Mouse (Mus musculus): ENCODE data around the gene Mgst2.

Gene Mgst2

GRCm38 (mm10) chr3:51701281-51701751 lies 41.2 kb downstream of the Mgst2 start:
- peak; percentile 30 to 50 for DNase-seq (ENCODE audit: low spot score in 2 of 2)

DNA sequence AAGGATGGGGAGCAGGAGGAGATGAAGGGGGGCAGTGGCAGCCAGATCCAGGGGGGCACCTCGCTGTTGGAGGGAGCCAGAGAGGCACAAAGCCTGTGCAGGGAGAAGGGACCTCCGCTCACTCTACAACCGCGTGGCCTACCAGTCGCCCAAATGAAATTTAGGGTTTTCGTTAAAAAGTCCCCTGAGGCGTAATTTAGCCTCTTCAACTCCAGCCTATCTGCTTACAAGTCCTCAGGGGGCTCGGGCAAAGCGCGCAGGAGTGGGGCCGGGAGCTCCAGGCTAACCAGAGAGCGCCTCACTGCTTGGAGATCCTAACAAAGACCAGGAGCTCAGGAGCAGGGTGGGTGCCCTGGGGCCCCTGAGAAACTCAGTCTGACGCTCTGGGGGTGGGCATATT lies 41.8 kb downstream of the Mgst2 start:
- no peak for DNase-seq (ENCODE audit: low spot score in 2 of 2)

- DNase-seq (ENCODE audit: low spot score in 2 of 2), result no peak
These were observed 42.6 kb downstream of the Mgst2 start for GRCm38 (mm10) chr3:51702701-51703286.

- DNase-seq (ENCODE audit: low spot score in 2 of 2), result no peak
These were observed 43.3 kb downstream of the Mgst2 start for GRCm38 (mm10) chr3:51703478-51703877.

- DNase-seq (ENCODE audit: low spot score in 2 of 2), result no peak
These were observed 45.1 kb downstream of the Mgst2 start for GRCm38 (mm10) chr3:51705220-51705619.

- DNase-seq (ENCODE audit: low spot score in 2 of 2), result no peak
These were observed 48.2 kb downstream of the Mgst2 start for GRCm38 (mm10) chr3:51708375-51708745.

GRCm38 (mm10) chr3:51708746-51709411 lies 48.7 kb downstream of the Mgst2 start:
- DNase-seq (ENCODE audit: low spot score in 2 of 2), result peak; percentile 33 to 80

DNA sequence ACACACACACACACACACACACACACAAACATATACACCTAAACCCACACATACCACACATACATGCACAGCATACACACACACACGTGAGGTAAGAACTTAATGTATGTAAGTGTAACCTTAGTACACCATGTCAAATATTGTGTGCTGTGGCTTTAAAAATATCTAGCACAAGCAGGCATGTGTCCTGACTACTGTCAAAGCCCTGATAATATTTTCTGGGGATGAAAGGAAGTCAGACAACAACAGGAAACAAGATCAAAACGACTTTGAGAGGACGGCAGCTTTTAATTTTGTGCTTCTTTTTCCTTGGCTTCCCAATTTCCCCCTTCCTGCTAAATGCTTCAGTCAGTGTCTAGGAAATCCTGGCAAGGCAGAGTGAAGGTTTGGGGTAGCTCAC lies 52.2 kb downstream of the Mgst2 start:
- DNase-seq (ENCODE audit: low spot score in 2 of 2), result no peak

GRCm38 (mm10) chr3:51713233-51713632 lies 53.1 kb downstream of the Mgst2 start:
- DNase-seq (ENCODE audit: low spot score in 2 of 2), result no peak

DNA sequence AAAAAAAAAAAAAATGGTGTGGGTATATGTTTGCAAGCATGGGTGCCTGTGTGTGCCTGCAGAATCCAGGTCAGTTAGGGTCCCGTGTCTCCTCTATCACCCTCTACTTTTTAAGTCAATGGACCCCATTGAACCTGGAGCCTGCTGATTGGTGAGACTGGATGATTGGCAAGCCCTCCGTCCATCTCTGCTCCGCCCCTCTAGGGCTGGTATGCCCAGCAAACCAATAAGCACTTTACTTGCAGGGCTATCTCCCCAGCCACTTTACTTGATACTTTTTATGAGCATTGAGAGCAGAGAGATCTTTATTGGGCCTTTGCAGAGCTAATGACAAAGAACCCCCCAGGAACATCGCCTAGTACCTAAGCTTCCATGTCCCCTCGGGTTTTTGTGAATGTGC lies 54.3 kb downstream of the Mgst2 start:
- no peak for DNase-seq (ENCODE audit: low spot score in 2 of 2)

- no peak for DNase-seq (ENCODE audit: low spot score in 2 of 2)
These were observed 57.3 kb downstream of the Mgst2 start for GRCm38 (mm10) chr3:51717455-51717854.

- DNase-seq (ENCODE audit: low spot score in 2 of 2), result no peak
These were observed 57.7 kb downstream of the Mgst2 start for GRCm38 (mm10) chr3:51717909-51718308.

GRCm38 (mm10) chr3:51719373-51719772 lies 59.2 kb downstream of the Mgst2 start:
- DNase-seq (ENCODE audit: low spot score in 2 of 2), result no peak

- no peak for DNase-seq (ENCODE audit: low spot score in 2 of 2)
These were observed 59.8 kb downstream of the Mgst2 start for GRCm38 (mm10) chr3:51719982-51720381.

GRCm38 (mm10) chr3:51726257-51726656 lies 66.1 kb downstream of the Mgst2 start:
- DNase-seq (ENCODE audit: low spot score in 2 of 2), result no peak

DNA sequence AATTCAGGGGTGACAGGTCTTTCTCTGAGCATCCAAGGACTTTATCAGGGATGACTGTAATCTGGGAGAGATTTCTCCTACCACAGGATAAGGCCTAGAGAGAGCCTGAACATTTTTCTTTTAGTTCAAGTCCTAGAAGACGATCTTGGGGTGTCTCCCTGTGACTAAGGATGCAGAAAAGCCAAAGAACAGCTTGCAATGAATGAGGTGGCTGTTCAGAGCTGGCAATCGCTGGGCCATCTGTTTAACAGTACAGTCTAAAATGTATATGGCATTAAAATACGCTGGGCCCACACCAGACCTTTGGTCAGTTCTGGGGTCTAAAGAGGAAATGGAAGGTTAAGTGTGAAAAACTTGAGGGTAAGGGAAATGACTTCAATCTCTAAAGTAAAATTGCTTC lies 67.3 kb downstream of the Mgst2 start:
- no peak for DNase-seq (ENCODE audit: low spot score in 2 of 2)

GRCm38 (mm10) chr3:51727968-51728367 lies 67.8 kb downstream of the Mgst2 start:
- DNase-seq (ENCODE audit: low spot score in 2 of 2), result no peak

GRCm38 (mm10) chr3:51728456-51728855 lies 68.3 kb downstream of the Mgst2 start:
- no peak for DNase-seq (ENCODE audit: low spot score in 2 of 2)

DNA sequence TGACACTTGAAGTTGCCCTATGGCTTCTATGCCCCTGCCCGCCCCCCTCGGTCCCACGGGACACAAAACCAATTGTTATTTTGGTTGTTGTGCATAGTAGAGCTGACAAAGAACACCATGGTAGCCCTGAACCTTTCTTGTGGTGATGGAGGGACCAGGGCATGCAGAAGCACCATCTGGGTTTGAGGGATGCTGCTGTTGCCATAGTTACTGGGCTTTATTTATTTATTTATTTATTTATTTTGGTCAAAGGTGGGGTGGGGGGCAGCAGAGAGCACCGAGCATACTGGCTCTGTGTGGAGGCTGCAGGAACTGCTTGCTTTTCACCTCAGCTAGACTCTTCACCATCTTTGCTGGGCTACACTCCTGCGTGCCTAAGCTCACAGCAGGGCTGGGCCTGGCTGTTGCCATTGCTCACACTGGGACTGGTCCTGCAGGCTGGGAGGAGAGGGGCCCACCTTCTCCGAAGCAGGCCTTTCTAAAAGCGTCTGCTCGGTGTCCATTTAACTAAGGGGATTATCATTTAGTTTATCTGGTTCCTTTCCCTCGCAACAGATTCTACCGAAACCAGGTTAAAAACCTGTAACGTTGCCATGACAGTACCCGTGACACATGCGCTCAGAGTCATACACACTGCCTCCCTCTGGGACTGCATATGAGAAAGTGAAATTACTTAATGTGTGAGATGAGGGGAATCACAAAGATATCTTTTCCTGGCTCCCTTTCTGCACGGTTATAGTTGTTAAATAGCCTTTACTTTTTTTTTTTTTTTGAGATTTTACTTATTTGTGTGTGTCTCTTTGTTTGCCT lies 69.2 kb downstream of the Mgst2 start:
- DNase-seq (ENCODE audit: low spot score in 2 of 2), result no peak

GRCm38 (mm10) chr3:51730662-51731061 lies 70.5 kb downstream of the Mgst2 start:
- DNase-seq (ENCODE audit: low spot score in 2 of 2), result no peak

DNA sequence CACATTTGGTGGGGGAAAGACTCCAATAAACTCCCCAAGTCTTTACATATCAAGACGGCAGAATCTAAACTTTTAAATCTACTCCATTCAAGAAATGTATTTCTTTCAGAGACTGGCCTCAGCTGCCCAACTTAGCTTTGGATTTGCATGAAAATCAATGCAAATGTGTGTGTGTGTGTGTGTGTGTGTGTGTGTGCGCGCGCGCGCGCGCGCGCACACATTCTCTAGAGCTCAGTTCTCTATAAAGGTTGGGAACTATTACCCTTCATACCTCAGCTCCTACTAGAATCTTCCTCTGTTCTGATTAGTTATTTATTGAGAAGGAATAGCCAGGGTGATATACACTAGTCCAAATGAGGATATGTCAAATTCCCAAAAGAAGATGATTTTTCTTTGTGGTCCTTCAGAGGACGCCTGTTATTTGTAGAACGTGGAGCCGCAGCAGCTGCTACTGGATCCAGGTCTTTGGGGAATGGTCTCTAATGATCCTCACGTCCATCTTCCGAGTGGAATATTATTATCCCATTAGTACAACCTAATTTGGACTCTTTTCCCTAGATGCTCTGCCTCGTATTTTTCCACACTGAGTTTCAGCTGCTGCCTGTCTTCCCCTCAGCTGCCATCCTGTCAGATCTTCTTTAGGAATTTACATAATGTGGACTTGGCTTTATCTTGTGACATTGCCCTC lies 71.9 kb downstream of the Mgst2 start:
- no peak for DNase-seq (ENCODE audit: low spot score in 2 of 2)

Measured in urinary bladder, adult 18-20 months (tissue).